Mouse (Mus musculus) megakaryocyte, embryonic 14.5 days (primary cell): ENCODE data around the gene Smc1b.

Source experiments
- FLI1 ChIP-seq: IDR thresholded peaks from 2 replicates; pipeline ENCODE4 v1.6.1; 2012; ENCODE audit warnings: low read length, inconsistent platforms, mixed read lengths
- GATA1 ChIP-seq: IDR thresholded peaks from 3 replicates; pipeline ENCODE4 v1.6.1; 2012; ENCODE audit warnings: mixed read lengths, low read length, inconsistent platforms, borderline replicate concordance

DNA sequence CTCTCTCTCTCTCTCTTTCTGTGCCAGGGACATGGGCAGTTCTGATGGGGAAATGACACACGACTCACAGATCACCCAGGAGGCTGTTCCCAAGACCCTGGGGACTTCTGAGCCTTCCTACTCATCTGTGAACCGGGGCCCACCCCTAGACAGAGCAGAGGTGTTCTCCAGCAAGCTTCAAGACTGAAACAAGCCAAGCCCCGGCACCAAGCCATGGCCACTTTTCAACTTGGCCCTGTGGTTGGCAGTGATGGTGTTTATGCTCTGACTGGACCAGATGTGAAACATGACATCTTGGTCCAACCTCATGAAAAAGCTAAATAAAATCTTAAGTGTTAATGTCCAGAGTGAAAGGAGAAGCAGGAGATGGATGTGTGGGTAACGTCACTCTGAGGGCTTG lies 109.6 kb downstream of the Smc1b start:
- TF ChIP-seq GATA1, result no peak
- TF ChIP-seq FLI1, result no peak
